Comparison of ENCODE assay signal across 8 mouse cellular contexts in the genomic region with DNA sequence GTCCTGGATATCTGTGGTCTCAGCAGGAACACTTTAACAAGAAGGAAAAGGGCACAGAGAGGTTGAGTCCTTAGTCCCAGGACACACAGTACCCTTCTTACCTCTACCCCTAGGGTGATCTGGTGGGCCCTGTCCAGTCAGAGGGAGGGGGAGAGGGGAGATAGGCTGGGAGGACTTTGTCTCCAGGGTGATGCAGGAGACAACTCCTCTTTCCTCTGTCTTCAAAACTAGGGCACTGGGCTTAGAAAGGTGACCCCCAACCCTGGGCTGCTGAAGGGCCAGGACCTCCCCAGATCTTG. TPM values are rescaled to one million over a fixed set of nuclear protein-coding genes. Genes with fewer than 3 reads are reported as not detected.
DNase-seq lines count a peak whose midpoint lies in the region; ATAC-seq lines count a peak whose summit lies in the region.

No protein-coding gene starts in this region.

- peak overlapping the region; percentile 98 for H3K4me2 ChIP-seq in heart, embryonic 11.5 days
- peak overlapping the region; percentile 87 for H3K4me2 ChIP-seq in forebrain, embryonic 15.5 days (replicated peaks)

- DNase-seq in heart, adult 11 months = no peak
- DNase-seq in 3T3-L1 (ENCODE audit: low read depth, low spot score) = peak; percentile 53
- DNase-seq in midbrain, embryonic 10.5 days (ENCODE audit: low spot score) = no peak
- no peak for DNase-seq in urinary bladder, postnatal 14 days (ENCODE audit: low spot score)
- no peak for DNase-seq in layer of hippocampus, postnatal 36 days

- no peak for ATAC-seq in heart, embryonic 11.5 days (replicated peaks; ENCODE audit: insufficient number of reproducible peaks, low FRiP score, low TSS enrichment)
- no peak for ATAC-seq in forebrain, embryonic 15.5 days (replicated peaks)
- no peak for ATAC-seq in activated CD4-positive, CD25-positive, alpha-beta regulatory T cell, adult 4 months

- H3K36me3 ChIP-seq in heart, embryonic 11.5 days (ENCODE audit: control insufficient read depth, insufficient read depth, low read length) = no peaks in the 10 kb centered on the region
- no peaks in the 10 kb centered on the region for H3K36me3 ChIP-seq in forebrain, embryonic 15.5 days
- H3K36me3 ChIP-seq in midbrain, embryonic 10.5 days = no peaks in the 10 kb centered on the region; the same call in 1 of the 2 replicates

- H3K9ac ChIP-seq in heart, embryonic 11.5 days (ENCODE audit: low read depth, low read length) = no peak overlapping the region
- H3K9ac ChIP-seq in forebrain, embryonic 15.5 days (replicated peaks) = no peak overlapping the region

- no peaks in the 10 kb centered on the region for H3K9me3 ChIP-seq in heart, embryonic 11.5 days (replicated peaks; ENCODE audit: control insufficient read depth, low read length)
- no peaks in the 10 kb centered on the region for H3K9me3 ChIP-seq in forebrain, embryonic 15.5 days
- no peaks in the 10 kb centered on the region for H3K9me3 ChIP-seq in midbrain, embryonic 10.5 days (replicated peaks)

- H3K4me3 ChIP-seq in heart, embryonic 11.5 days (ENCODE audit: low read depth, low read length) = peak overlapping the region; percentile 18; the same call in 1 of the 2 replicates
- H3K4me3 ChIP-seq in forebrain, embryonic 15.5 days = peak overlapping the region; percentile 59
- peak overlapping the region; percentile 75 for H3K4me3 ChIP-seq in midbrain, embryonic 10.5 days

- H3K4me1 ChIP-seq in heart, embryonic 11.5 days (ENCODE audit: control insufficient read depth, insufficient read depth, low read length) = peaks cover 54% of the 10 kb centered on the region
- peaks cover 57% of the 10 kb centered on the region for H3K4me1 ChIP-seq in forebrain, embryonic 15.5 days
- H3K4me1 ChIP-seq in midbrain, embryonic 10.5 days = peaks cover 92% of the 10 kb centered on the region

- peaks cover 26% of the 10 kb centered on the region for H3K27me3 ChIP-seq in heart, embryonic 11.5 days (ENCODE audit: control insufficient read depth, insufficient read depth, low read length)
- peaks cover 6% of the 10 kb centered on the region; the same call in 1 of the 2 replicates for H3K27me3 ChIP-seq in forebrain, embryonic 15.5 days
- H3K27me3 ChIP-seq in midbrain, embryonic 10.5 days (ENCODE audit: low read depth, poor library complexity, severe bottlenecking) = peaks cover 51% of the 10 kb centered on the region

- H3K27ac ChIP-seq in heart, embryonic 11.5 days (ENCODE audit: low read depth, low read length) = no peak overlapping the region
- no peak overlapping the region for H3K27ac ChIP-seq in forebrain, embryonic 15.5 days (replicated peaks)
- H3K27ac ChIP-seq in midbrain, embryonic 10.5 days (replicated peaks) = peak overlapping the region; percentile 88

RNA-seq across cellular contexts. Expression of a gene that starts 0.7 kb away (rescaled TPM):
- polyA plus RNA-seq in heart, embryonic 11.5 days (2014; fragmentation: Nextera tagmentation; extraction: Ambion mirVana) = 12.8 and 12.9 TPM in 2 replicates
- 31.3 and 32.7 TPM in 2 replicates for polyA plus RNA-seq in forebrain, embryonic 15.5 days (2015; fragmentation: Nextera tagmentation; extraction: Ambion mirVana)
- 12.7 and 15.6 TPM in 2 replicates for polyA plus RNA-seq in midbrain, embryonic 10.5 days (2016; fragmentation: Nextera tagmentation; extraction: Ambion mirVana)
- polyA plus RNA-seq in activated CD4-positive, CD25-positive, alpha-beta regulatory T cell, adult 4 months (2017; shearing (Covaris generic)) = 1 to 10 TPM; 2.9 to 4.1 TPM
- total RNA-seq in layer of hippocampus, postnatal 36 days (2021) = 100 to 1,000 TPM; 147 to 155 TPM

RNA-seq across cellular contexts. Expression of a gene that starts 50.3 kb away (rescaled TPM):
- 0.41 TPM in 1 of 2 replicates, not detected in the other for polyA plus RNA-seq in heart, embryonic 11.5 days (2014; fragmentation: Nextera tagmentation; extraction: Ambion mirVana)
- polyA plus RNA-seq in forebrain, embryonic 15.5 days (2015; fragmentation: Nextera tagmentation; extraction: Ambion mirVana) = 0.88 and 1.2 TPM in 2 replicates
- 2.6 and 3.3 TPM in 2 replicates for polyA plus RNA-seq in midbrain, embryonic 10.5 days (2016; fragmentation: Nextera tagmentation; extraction: Ambion mirVana)
- polyA plus RNA-seq in activated CD4-positive, CD25-positive, alpha-beta regulatory T cell, adult 4 months (2017; shearing (Covaris generic)) = not detected
- total RNA-seq in layer of hippocampus, postnatal 36 days (2021) = under 1 TPM; 0.30 to 0.53 TPM

Comparison
In these comparisons a context has a peak if more than half of its experiments do, and no peak if none do; other contexts are left out.
1. H3K4me3 ChIP-seq: peak in every context shown above with its lines; median percentile 75 in midbrain, embryonic 10.5 days; 59 in forebrain, embryonic 15.5 days; 18 in heart, embryonic 11.5 days.